13 mouse cellular contexts compared by ENCODE assay signal in the genomic region with DNA sequence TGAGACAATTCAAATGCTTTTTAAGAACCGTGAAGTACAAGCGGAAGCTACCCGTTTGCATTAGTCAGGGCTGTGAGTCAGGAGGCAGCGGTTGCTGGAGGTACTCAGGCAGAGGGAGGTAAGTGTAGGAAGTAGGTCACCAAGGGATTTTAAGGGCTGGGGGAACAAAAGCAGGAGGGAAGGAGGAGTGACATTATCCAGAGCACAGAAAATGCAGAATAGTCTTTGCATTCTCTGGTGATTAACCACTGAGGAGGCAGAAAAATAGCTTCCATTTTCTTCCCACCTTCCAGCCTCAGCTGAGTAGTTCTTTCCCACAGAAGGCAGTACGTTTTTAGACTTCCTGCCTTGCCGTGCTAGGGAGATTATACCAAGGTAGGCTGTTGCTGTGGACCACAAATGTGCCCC.
DNase-seq lines count a peak whose midpoint lies in the region; ATAC-seq and TF ChIP-seq lines count a peak whose summit lies in the region.
"Had no signal": no experiment of that assay in that cellular context is flagged by ENCODE, and none has a peak within 500 bp of the region (broad histone marks: within the 10 kb centered on the region; RNA-seq: fewer than 3 reads in every experiment).

No protein-coding gene starts in this region.

- no peak overlapping the region for H3K4me3 ChIP-seq in midbrain, postnatal 0 days (ENCODE audit: low read depth, low read length)
- H3K4me3 ChIP-seq: heart, embryonic 10.5 days; stomach, embryonic 15.5 days had no signal

- TF ChIP-seq CTCF in midbrain, postnatal 0 days (IDR thresholded peaks at IDR 0.05): no peak

- no peak overlapping the region for H3K4me2 ChIP-seq in midbrain, postnatal 0 days (ENCODE audit: low read depth, low read length, poor library complexity, severe bottlenecking)
- H3K4me2 ChIP-seq: stomach, embryonic 15.5 days had no signal

- 16% methylated on average over 6 of the region's 6 CpGs for WGBS in midbrain, postnatal 0 days

- no peaks in the 10 kb centered on the region for H3K36me3 ChIP-seq in midbrain, postnatal 0 days (ENCODE audit: insufficient read depth, low read length)
- H3K36me3 ChIP-seq: heart, embryonic 10.5 days; stomach, embryonic 15.5 days had no signal

- H3K27ac ChIP-seq in midbrain, postnatal 0 days (ENCODE audit: low read depth, low read length): peak overlapping the region; percentile 55
- H3K27ac ChIP-seq: heart, embryonic 10.5 days; stomach, embryonic 15.5 days had no signal

- intact Hi-C loops in gastrocnemius, postnatal 14 days (cut with DNase I; ENCODE audit: low total_unique reads): no loop called here

- no peak overlapping the region for H3K9ac ChIP-seq in midbrain, postnatal 0 days (replicated peaks; ENCODE audit: low read length, poor library complexity, severe bottlenecking)
- H3K9ac ChIP-seq: stomach, embryonic 15.5 days had no signal

- no peak for ATAC-seq in midbrain, postnatal 0 days (ENCODE audit: low FRiP score)

- H3K4me1 ChIP-seq in midbrain, postnatal 0 days (ENCODE audit: insufficient read depth, low read length): 0 out of 2 replicates have a peak, but pooled peaks cover under 1% of the 10 kb centered on the region
- H3K4me1 ChIP-seq: heart, embryonic 10.5 days; stomach, embryonic 15.5 days had no signal

- DNase-seq in adrenal gland, postnatal 14 days: peak; percentile 11
- DNase-seq in adrenal gland, postnatal 4 days (ENCODE audit: low spot score in 2 of 2): no peak
- peak; percentile 59 for DNase-seq in right cerebral cortex, postnatal 25 days
- DNase-seq in right cerebral cortex, postnatal 10 days (ENCODE audit: low spot score in 2 of 2): no peak
- no peak for DNase-seq in midbrain, postnatal 0 days (ENCODE audit: low spot score)
- no peak for DNase-seq in gastrocnemius, postnatal 14 days
- DNase-seq in embryo, embryonic 9.5 days (ENCODE audit: extremely low spot score): no peak
- no peak for DNase-seq in spleen, postnatal 14 days (ENCODE audit: low spot score in 2 of 2)
- DNase-seq: adrenal gland, postnatal 25 days; kidney, adult 9 months; lung, adult 18-20 months had no signal

- no peaks in the 10 kb centered on the region for H3K9me3 ChIP-seq in midbrain, postnatal 0 days (ENCODE audit: low read length)
- H3K9me3 ChIP-seq: heart, embryonic 10.5 days; stomach, embryonic 15.5 days had no signal

- no peaks in the 10 kb centered on the region for H3K27me3 ChIP-seq in midbrain, postnatal 0 days (ENCODE audit: insufficient read depth, low read length)
- H3K27me3 ChIP-seq: stomach, embryonic 15.5 days had no signal

Comparison
In these comparisons a context has a peak if more than half of its experiments do, and no peak if none do; other contexts are left out.
1. DNase-seq: peak in adrenal gland, postnatal 14 days (single experiment) and right cerebral cortex, postnatal 25 days (single experiment); none in adrenal gland, postnatal 4 days (0 of 2), right cerebral cortex, postnatal 10 days (0 of 2), midbrain, postnatal 0 days (single experiment), gastrocnemius, postnatal 14 days (single experiment), embryo, embryonic 9.5 days (single experiment) and spleen, postnatal 14 days (0 of 2).